Mouse (Mus musculus): Measurements from ENCODE around the gene Me3. TPM values are rescaled to one million over a fixed set of nuclear protein-coding genes. Genes with fewer than 3 reads are reported as not detected.

The Me3 gene
- polyA plus RNA-seq, 1 experiment from 2014 or later = 0.77 TPM

- 65% methylated on average over 3 of the region's 3 CpGs for WGBS
- ATAC-seq (ENCODE audit: insufficient read depth, low FRiP score, low TSS enrichment) = no peak
Observed at GRCm38 (mm10) chr7:89773352-89773921, 141.2 kb downstream of the Me3 start.

GRCm38 (mm10) chr7:89773926-89774325, 141.7 kb downstream of the Me3 start:
- Histone ChIP-seq H3K36me3 (ENCODE audit: control insufficient read depth, insufficient read depth, low read length) (no peaks in the 10 kb centered on the region), H3K27me3 (ENCODE audit: control insufficient read depth, insufficient read depth, low read length) (no peaks in the 10 kb centered on the region), H3K4me1 (ENCODE audit: control insufficient read depth, insufficient read depth, low read length) (peaks cover 5% of the 10 kb centered on the region; the same call in 1 of the 2 replicates), H3K9me3 (ENCODE audit: control insufficient read depth, low read length) (no peaks in the 10 kb centered on the region), H3K27ac (ENCODE audit: low read depth, low read length) (no peak overlapping the region), H3K4me3 (ENCODE audit: low read depth, low read length) (no peak overlapping the region), H3K4me2 (ENCODE audit: low read depth) (no peak overlapping the region), H3K9ac (ENCODE audit: low read length) (no peak overlapping the region)
- DNase-seq (ENCODE audit: low spot score) = no peak
- 20% methylated on average over 2 of the region's 2 CpGs for WGBS
- no peak for ATAC-seq (ENCODE audit: insufficient read depth, low FRiP score, low TSS enrichment)

More at GRCm38 (mm10) chr7:89773352-89773921, 141.2 kb downstream of the Me3 start:
- no peak overlapping the region for H3K9ac ChIP-seq (ENCODE audit: low read length)
- DNase-seq (ENCODE audit: low spot score) = no peak
- H3K4me2 ChIP-seq (ENCODE audit: low read depth) = no peak overlapping the region
- no peak overlapping the region for H3K27ac ChIP-seq (ENCODE audit: low read depth, low read length)
- peaks cover 6% of the 10 kb centered on the region; the same call in 1 of the 2 replicates for H3K4me1 ChIP-seq (ENCODE audit: control insufficient read depth, insufficient read depth, low read length)
- H3K4me3 ChIP-seq (ENCODE audit: low read depth, low read length) = no peak overlapping the region
- no peaks in the 10 kb centered on the region for H3K9me3 ChIP-seq (ENCODE audit: control insufficient read depth, low read length)
- H3K36me3 ChIP-seq (ENCODE audit: control insufficient read depth, insufficient read depth, low read length) = no peaks in the 10 kb centered on the region
- no peaks in the 10 kb centered on the region for H3K27me3 ChIP-seq (ENCODE audit: control insufficient read depth, insufficient read depth, low read length)

GRCm38 (mm10) chr7:89775848-89776247, 143.7 kb downstream of the Me3 start:
- no peaks in the 10 kb centered on the region for H3K36me3 ChIP-seq (ENCODE audit: control insufficient read depth, insufficient read depth, low read length)
- H3K9me3 ChIP-seq (ENCODE audit: control insufficient read depth, low read length) = no peaks in the 10 kb centered on the region
- no peaks in the 10 kb centered on the region for H3K27me3 ChIP-seq (ENCODE audit: control insufficient read depth, insufficient read depth, low read length)
- H3K9ac ChIP-seq (ENCODE audit: low read length) = no peak overlapping the region
- DNase-seq (ENCODE audit: low spot score) (no peak), ATAC-seq (ENCODE audit: insufficient read depth, low FRiP score, low TSS enrichment) (no peak)
- WGBS = 97% methylated on average over 2 of the region's 2 CpGs
- no peak overlapping the region for H3K4me2 ChIP-seq (ENCODE audit: low read depth)
- H3K27ac ChIP-seq (ENCODE audit: low read depth, low read length) = no peak overlapping the region
- no peak overlapping the region for H3K4me3 ChIP-seq (ENCODE audit: low read depth, low read length)
- H3K4me1 ChIP-seq (ENCODE audit: control insufficient read depth, insufficient read depth, low read length) = no peaks in the 10 kb centered on the region

GRCm38 (mm10) chr7:89781391-89781790, 149.2 kb downstream of the Me3 start:
- ATAC-seq (ENCODE audit: insufficient read depth, low FRiP score, low TSS enrichment) (no peak), DNase-seq (ENCODE audit: low spot score) (no peak)
- H3K4me1 ChIP-seq (ENCODE audit: control insufficient read depth, insufficient read depth, low read length) = no peaks in the 10 kb centered on the region
- WGBS = 83% methylated on average over 1 of the region's 1 CpGs
- no peaks in the 10 kb centered on the region for H3K9me3 ChIP-seq (ENCODE audit: control insufficient read depth, low read length)
- H3K9ac ChIP-seq (ENCODE audit: low read length) = no peak overlapping the region
- H3K4me2 ChIP-seq (ENCODE audit: low read depth) = no peak overlapping the region
- no peak overlapping the region for H3K27ac ChIP-seq (ENCODE audit: low read depth, low read length)
- H3K36me3 ChIP-seq (ENCODE audit: control insufficient read depth, insufficient read depth, low read length) = no peaks in the 10 kb centered on the region
- H3K4me3 ChIP-seq (ENCODE audit: low read depth, low read length) = no peak overlapping the region
- no peaks in the 10 kb centered on the region for H3K27me3 ChIP-seq (ENCODE audit: control insufficient read depth, insufficient read depth, low read length)

GRCm38 (mm10) chr7:89787735-89788134, 155.5 kb downstream of the Me3 start:
- DNase-seq (ENCODE audit: low spot score) (no peak), ATAC-seq (ENCODE audit: insufficient read depth, low FRiP score, low TSS enrichment) (no peak)
- no peaks in the 10 kb centered on the region for H3K9me3 ChIP-seq (ENCODE audit: control insufficient read depth, low read length)
- H3K9ac ChIP-seq (ENCODE audit: low read length) = no peak overlapping the region
- no peaks in the 10 kb centered on the region for H3K4me1 ChIP-seq (ENCODE audit: control insufficient read depth, insufficient read depth, low read length)
- no peaks in the 10 kb centered on the region for H3K27me3 ChIP-seq (ENCODE audit: control insufficient read depth, insufficient read depth, low read length)
- no peaks in the 10 kb centered on the region for H3K36me3 ChIP-seq (ENCODE audit: control insufficient read depth, insufficient read depth, low read length)
- 83% methylated on average over 7 of the region's 7 CpGs for WGBS
- no peak overlapping the region for H3K27ac ChIP-seq (ENCODE audit: low read depth, low read length)
- H3K4me3 ChIP-seq (ENCODE audit: low read depth, low read length) = no peak overlapping the region
- no peak overlapping the region for H3K4me2 ChIP-seq (ENCODE audit: low read depth)

- no peak for DNase-seq (ENCODE audit: low spot score)
- 86% methylated on average over 1 of the region's 1 CpGs for WGBS
Observed at GRCm38 (mm10) chr7:89792576-89792975, 160.4 kb downstream of the Me3 start.

GRCm38 (mm10) chr7:89795366-89795765, 163.2 kb downstream of the Me3 start:
- H3K4me1 ChIP-seq (ENCODE audit: control insufficient read depth, insufficient read depth, low read length) = peaks cover 10% of the 10 kb centered on the region; the same call in 1 of the 2 replicates
- no peaks in the 10 kb centered on the region for H3K36me3 ChIP-seq (ENCODE audit: control insufficient read depth, insufficient read depth, low read length)
- no peaks in the 10 kb centered on the region for H3K9me3 ChIP-seq (ENCODE audit: control insufficient read depth, low read length)
- H3K27me3 ChIP-seq (ENCODE audit: control insufficient read depth, insufficient read depth, low read length) = no peaks in the 10 kb centered on the region
- no peak overlapping the region for H3K9ac ChIP-seq (ENCODE audit: low read length)
- no peak for ATAC-seq (ENCODE audit: insufficient read depth, low FRiP score, low TSS enrichment)
- H3K27ac ChIP-seq (ENCODE audit: low read depth, low read length) = no peak overlapping the region
- DNase-seq (ENCODE audit: low spot score) = no peak
- no peak overlapping the region for H3K4me2 ChIP-seq (ENCODE audit: low read depth)
- WGBS = 60% methylated on average over 3 of the region's 3 CpGs
- H3K4me3 ChIP-seq (ENCODE audit: low read depth, low read length) = no peak overlapping the region

More at GRCm38 (mm10) chr7:89792576-89792975, 160.4 kb downstream of the Me3 start:
- H3K4me2 ChIP-seq (ENCODE audit: low read depth) = no peak overlapping the region
- H3K4me1 ChIP-seq (ENCODE audit: control insufficient read depth, insufficient read depth, low read length) = peaks cover 10% of the 10 kb centered on the region; the same call in 1 of the 2 replicates
- no peak for ATAC-seq (ENCODE audit: insufficient read depth, low FRiP score, low TSS enrichment)
- no peaks in the 10 kb centered on the region for H3K9me3 ChIP-seq (ENCODE audit: control insufficient read depth, low read length)
- H3K36me3 ChIP-seq (ENCODE audit: control insufficient read depth, insufficient read depth, low read length) = no peaks in the 10 kb centered on the region
- no peak overlapping the region for H3K9ac ChIP-seq (ENCODE audit: low read length)
- no peaks in the 10 kb centered on the region for H3K27me3 ChIP-seq (ENCODE audit: control insufficient read depth, insufficient read depth, low read length)
- no peak overlapping the region for H3K4me3 ChIP-seq (ENCODE audit: low read depth, low read length)
- no peak overlapping the region for H3K27ac ChIP-seq (ENCODE audit: low read depth, low read length)

- peak; percentile 58 for ATAC-seq (ENCODE audit: insufficient read depth, low FRiP score, low TSS enrichment)
- Histone ChIP-seq H3K4me3 (ENCODE audit: low read depth, low read length) (no peak overlapping the region), H3K9ac (ENCODE audit: low read length) (no peak overlapping the region), H3K27me3 (ENCODE audit: control insufficient read depth, insufficient read depth, low read length) (no peaks in the 10 kb centered on the region), H3K4me1 (ENCODE audit: control insufficient read depth, insufficient read depth, low read length) (peaks cover 10% of the 10 kb centered on the region; the same call in 1 of the 2 replicates), H3K36me3 (ENCODE audit: control insufficient read depth, insufficient read depth, low read length) (no peaks in the 10 kb centered on the region), H3K9me3 (ENCODE audit: control insufficient read depth, low read length) (no peaks in the 10 kb centered on the region), H3K4me2 (ENCODE audit: low read depth) (no peak overlapping the region), H3K27ac (ENCODE audit: low read depth, low read length) (no peak overlapping the region)
- 10% methylated on average over 6 of the region's 6 CpGs for WGBS
- peak; percentile 30 for DNase-seq (ENCODE audit: low spot score)
Observed at GRCm38 (mm10) chr7:89796351-89796801, 164.2 kb downstream of the Me3 start.

GRCm38 (mm10) chr7:89798358-89799020, 166.3 kb downstream of the Me3 start:
- Histone ChIP-seq H3K27ac (ENCODE audit: low read depth, low read length) (no peak overlapping the region), H3K9ac (ENCODE audit: low read length) (no peak overlapping the region), H3K4me3 (ENCODE audit: low read depth, low read length) (no peak overlapping the region), H3K36me3 (ENCODE audit: control insufficient read depth, insufficient read depth, low read length) (no peaks in the 10 kb centered on the region), H3K4me1 (ENCODE audit: control insufficient read depth, insufficient read depth, low read length) (peaks cover 10% of the 10 kb centered on the region; the same call in 1 of the 2 replicates), H3K27me3 (ENCODE audit: control insufficient read depth, insufficient read depth, low read length) (no peaks in the 10 kb centered on the region), H3K4me2 (ENCODE audit: low read depth) (no peak overlapping the region), H3K9me3 (ENCODE audit: control insufficient read depth, low read length) (no peaks in the 10 kb centered on the region)
- DNase-seq (ENCODE audit: low spot score) (no peak), ATAC-seq (ENCODE audit: insufficient read depth, low FRiP score, low TSS enrichment) (no peak)
- 59% methylated on average over 8 of the region's 8 CpGs for WGBS
